Mouse (Mus musculus) limb, embryonic 11.5 days (tissue): ENCODE data around the gene Mrpl44. TPM values are rescaled to one million over a fixed set of nuclear protein-coding genes. Genes with fewer than 3 reads are reported as not detected.

Source experiments
- ATAC-seq: fragments of 200-750 bp; cut with Nextera tagmentation; 2 replicates; pipeline ENCODE4 v1.8.0; 2017; ENCODE audit warnings: low read depth; ENCODE audit not compliant: insufficient number of reproducible peaks, low FRiP score, low TSS enrichment
- DNase-seq: peaks from one replicate; pipeline ENCODE4 v3.0.0-alpha.2; 2015; ENCODE audit warnings: low spot score
- H3K27ac ChIP-seq: fragments of 300-500 bp; sonication (generic); replicated peaks from 2 replicates; pipeline ENCODE4 v1.5.1; 2014; ENCODE audit warnings: low read depth, mild to moderate bottlenecking, low read length
- H3K27me3 ChIP-seq: fragments of 300-500 bp; sonication (generic); 2 replicates; pipeline ENCODE4 v1.6.1; 2014; ENCODE audit warnings: mild to moderate bottlenecking, low read length, mixed read lengths; ENCODE audit not compliant: control insufficient read depth, insufficient read depth
- H3K36me3 ChIP-seq: fragments of 300-500 bp; sonication (generic); 2 replicates; pipeline ENCODE4 v1.6.1; 2014; ENCODE audit warnings: mild to moderate bottlenecking, low read length, moderate library complexity, mixed read lengths; ENCODE audit not compliant: control insufficient read depth, insufficient read depth
- H3K4me1 ChIP-seq: fragments of 300-500 bp; sonication (generic); 2 replicates; pipeline ENCODE4 v1.6.1; 2014; ENCODE audit warnings: low read length, mixed read lengths; ENCODE audit not compliant: control insufficient read depth, insufficient read depth
- H3K4me2 ChIP-seq: fragments of 300-500 bp; sonication (generic); 2 replicates; pipeline ENCODE4 v1.6.1; 2014; ENCODE audit warnings: low read depth, mild to moderate bottlenecking, moderate library complexity; ENCODE audit not compliant: severe bottlenecking
- H3K4me3 ChIP-seq: fragments of 300-500 bp; sonication (generic); 2 replicates; pipeline ENCODE4 v1.5.1; 2014; ENCODE audit warnings: low read depth, low read length
- H3K9ac ChIP-seq: fragments of 300-500 bp; sonication (generic); 2 replicates; pipeline ENCODE4 v1.6.1; 2014; ENCODE audit warnings: mild to moderate bottlenecking, low read length
- H3K9me3 ChIP-seq: fragments of 300-500 bp; sonication (generic); 2 replicates; pipeline ENCODE4 v1.6.1; 2016; ENCODE audit warnings: low read length; ENCODE audit not compliant: control insufficient read depth
- WGBS: fragments of 180-500 bp; shearing (Covaris S2); extraction: QIAGEN DNeasy Blood & Tissue Kit; methylation state at CpG from one replicate; pipeline ENCODE4 v1.1.7; 2014; 5-methylcytosine and 5-hydroxymethylcytosine counted together
- polyA plus RNA-seq: library from polyadenylated mRNA; unstranded; fragments of >200 nt; fragmentation: Nextera tagmentation; extraction: Ambion mirVana; gene quantifications from 2 replicates; pipeline ENCODE4 v1.2.1, GENCODE M21; 2014

The Mrpl44 gene
- polyA plus RNA-seq, 1 experiment from 2014 or later, result 50.1 TPM

GRCm38 (mm10) chr1:79759006-79759405, 16.8 kb upstream of the Mrpl44 start:
- H3K4me2 ChIP-seq, result no peak overlapping the region
- H3K4me1 ChIP-seq, result peaks cover 3% of the 10 kb centered on the region; the same call in 1 of the 2 replicates
- ATAC-seq, result no peak
- no peak overlapping the region for H3K9ac ChIP-seq
- H3K27me3 ChIP-seq, result no peaks in the 10 kb centered on the region
- H3K36me3 ChIP-seq, result no peaks in the 10 kb centered on the region
- no peak overlapping the region for H3K4me3 ChIP-seq
- H3K27ac ChIP-seq, result no peak overlapping the region
- 32% methylated on average over 2 of the region's 2 CpGs for WGBS
- no peaks in the 10 kb centered on the region for H3K9me3 ChIP-seq
- no peak for DNase-seq

GRCm38 (mm10) chr1:79759436-79759972, 16.3 kb upstream of the Mrpl44 start:
- H3K9ac ChIP-seq, result no peak overlapping the region
- H3K27me3 ChIP-seq, result no peaks in the 10 kb centered on the region
- H3K4me2 ChIP-seq, result no peak overlapping the region
- H3K27ac ChIP-seq, result no peak overlapping the region
- no peak overlapping the region for H3K4me3 ChIP-seq
- peaks cover 3% of the 10 kb centered on the region; the same call in 1 of the 2 replicates for H3K4me1 ChIP-seq
- WGBS, result 83% methylated on average over 5 of the region's 5 CpGs
- H3K36me3 ChIP-seq, result no peaks in the 10 kb centered on the region
- no peaks in the 10 kb centered on the region for H3K9me3 ChIP-seq
- DNase-seq, result no peak
- no peak for ATAC-seq

- 12% methylated on average over 11 of the region's 11 CpGs for WGBS
These were observed 15.2 kb upstream of the Mrpl44 start for GRCm38 (mm10) chr1:79760656-79761055.

GRCm38 (mm10) chr1:79761106-79761916, 14.5 kb upstream of the Mrpl44 start:
- Histone ChIP-seq H3K27me3 (no peaks in the 10 kb centered on the region), H3K9me3 (no peaks in the 10 kb centered on the region), H3K4me2 (peak overlapping the region; percentile 87), H3K9ac (peak overlapping the region; percentile 78), H3K4me1 (peaks cover 3% of the 10 kb centered on the region; the same call in 1 of the 2 replicates), H3K27ac (no peak overlapping the region), H3K4me3 (peak overlapping the region; percentile 79), H3K36me3 (no peaks in the 10 kb centered on the region)
- ATAC-seq (peak; percentile 92), DNase-seq (peak; percentile 84)
- under 1% methylated on average over 59 of the region's 65 CpGs for WGBS

More at GRCm38 (mm10) chr1:79760656-79761055, 15.2 kb upstream of the Mrpl44 start:
- H3K4me2 ChIP-seq, result peak overlapping the region; percentile 87
- no peak overlapping the region for H3K27ac ChIP-seq
- DNase-seq (peak; percentile 41), ATAC-seq (peak; percentile 15; the same call in 1 of the 2 replicates)
- no peaks in the 10 kb centered on the region for H3K36me3 ChIP-seq
- no peaks in the 10 kb centered on the region for H3K9me3 ChIP-seq
- peaks cover 3% of the 10 kb centered on the region; the same call in 1 of the 2 replicates for H3K4me1 ChIP-seq
- peak overlapping the region; percentile 79 for H3K4me3 ChIP-seq
- peak overlapping the region; percentile 78; the same call in 1 of the 2 replicates for H3K9ac ChIP-seq
- no peaks in the 10 kb centered on the region for H3K27me3 ChIP-seq

GRCm38 (mm10) chr1:79761917-79762271, 13.9 kb upstream of the Mrpl44 start:
- no peaks in the 10 kb centered on the region for H3K9me3 ChIP-seq
- H3K27ac ChIP-seq, result no peak overlapping the region
- no peak overlapping the region for H3K9ac ChIP-seq
- no peaks in the 10 kb centered on the region for H3K36me3 ChIP-seq
- H3K4me1 ChIP-seq, result peaks cover 3% of the 10 kb centered on the region; the same call in 1 of the 2 replicates
- no peaks in the 10 kb centered on the region for H3K27me3 ChIP-seq
- 2% methylated on average over 6 of the region's 6 CpGs for WGBS
- H3K4me3 ChIP-seq, result peak overlapping the region; percentile 79
- DNase-seq (no peak), ATAC-seq (peak; percentile 27; the same call in 1 of the 2 replicates)
- H3K4me2 ChIP-seq, result peak overlapping the region; percentile 87

GRCm38 (mm10) chr1:79762282-79763250, 13.3 kb upstream of the Mrpl44 start:
- H3K36me3 ChIP-seq, result no peaks in the 10 kb centered on the region
- H3K27ac ChIP-seq, result no peak overlapping the region

GRCm38 (mm10) chr1:79764031-79764430, 11.8 kb upstream of the Mrpl44 start:
- WGBS, result 92% methylated on average over 2 of the region's 2 CpGs
- no peaks in the 10 kb centered on the region for H3K36me3 ChIP-seq
- H3K4me1 ChIP-seq, result peaks cover 3% of the 10 kb centered on the region; the same call in 1 of the 2 replicates
- DNase-seq (no peak), ATAC-seq (no peak)
- H3K27ac ChIP-seq, result no peak overlapping the region
- no peak overlapping the region for H3K9ac ChIP-seq
- H3K27me3 ChIP-seq, result no peaks in the 10 kb centered on the region
- H3K4me2 ChIP-seq, result no peak overlapping the region
- H3K9me3 ChIP-seq, result no peaks in the 10 kb centered on the region
- H3K4me3 ChIP-seq, result no peak overlapping the region

More at GRCm38 (mm10) chr1:79762282-79763250, 13.3 kb upstream of the Mrpl44 start:
- peaks cover 3% of the 10 kb centered on the region; the same call in 1 of the 2 replicates for H3K4me1 ChIP-seq
- WGBS, result 66% methylated on average over 16 of the region's 16 CpGs
- DNase-seq, result no peak
- H3K9me3 ChIP-seq, result no peaks in the 10 kb centered on the region
- peak overlapping the region; percentile 79; the same call in 1 of the 2 replicates for H3K4me3 ChIP-seq
- no peak overlapping the region for H3K9ac ChIP-seq
- H3K4me2 ChIP-seq, result peak overlapping the region; percentile 87; the same call in 1 of the 2 replicates
- ATAC-seq, result no peak
- H3K27me3 ChIP-seq, result no peaks in the 10 kb centered on the region

GRCm38 (mm10) chr1:79764483-79764882, 11.3 kb upstream of the Mrpl44 start:
- Histone ChIP-seq H3K4me3 (no peak overlapping the region), H3K9me3 (no peaks in the 10 kb centered on the region), H3K4me1 (peaks cover 3% of the 10 kb centered on the region; the same call in 1 of the 2 replicates), H3K9ac (no peak overlapping the region), H3K27me3 (no peaks in the 10 kb centered on the region), H3K36me3 (no peaks in the 10 kb centered on the region), H3K27ac (no peak overlapping the region), H3K4me2 (no peak overlapping the region)
- DNase-seq (no peak), ATAC-seq (no peak)
- WGBS, result 89% methylated on average over 1 of the region's 1 CpGs
